Mouse (Mus musculus) skeletal muscle tissue, adult 2 months (tissue): ENCODE measurements around the gene Susd4.

Source experiments
- DNase-seq: peaks from one replicate; pipeline ENCODE4 v3.0.0-alpha.2; 2012; ENCODE audit warnings: low read depth, low spot score

Gene Susd4

DNA sequence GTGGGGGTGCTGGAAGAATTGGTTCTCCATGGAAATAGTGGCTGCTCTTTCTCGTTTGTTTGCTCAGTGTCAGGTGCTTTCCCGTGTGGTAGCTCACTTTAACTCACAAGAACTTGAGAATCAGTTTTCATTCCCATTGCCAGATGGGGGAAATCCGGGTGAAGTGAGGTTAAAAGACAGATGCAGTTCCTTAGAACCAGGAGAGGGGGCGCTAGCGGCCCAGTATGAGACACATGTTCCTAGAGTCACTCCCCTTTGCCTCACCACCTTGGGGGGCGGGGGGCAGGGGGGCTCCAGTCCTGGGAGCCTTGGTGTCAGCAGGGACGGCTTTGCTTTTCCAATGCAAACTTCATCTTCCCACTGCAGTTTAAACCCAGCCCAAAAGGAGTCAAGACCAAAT, 23.4 kb downstream of the Susd4 start:
- DNase-seq: no peak

DNA sequence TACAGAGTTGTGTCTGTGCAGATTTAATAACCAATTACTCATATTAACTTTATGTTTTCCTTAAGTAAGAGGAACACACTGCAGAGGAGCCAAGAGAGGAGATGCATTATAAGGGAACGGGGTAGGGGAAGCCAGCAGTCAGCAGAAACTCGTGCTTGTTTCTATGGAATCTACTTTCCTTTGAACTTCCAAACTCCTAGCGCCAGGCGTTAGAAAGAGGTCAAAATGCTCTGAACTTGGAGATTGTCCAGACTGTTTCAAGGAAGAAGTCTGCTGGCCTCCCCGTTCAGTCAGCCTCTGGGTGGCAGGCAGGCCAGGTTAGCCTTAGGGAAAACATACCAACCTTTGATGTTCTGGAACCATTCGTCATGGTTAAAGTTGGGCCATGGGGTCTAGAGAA, 25.2 kb downstream of the Susd4 start:
- DNase-seq: no peak

DNA sequence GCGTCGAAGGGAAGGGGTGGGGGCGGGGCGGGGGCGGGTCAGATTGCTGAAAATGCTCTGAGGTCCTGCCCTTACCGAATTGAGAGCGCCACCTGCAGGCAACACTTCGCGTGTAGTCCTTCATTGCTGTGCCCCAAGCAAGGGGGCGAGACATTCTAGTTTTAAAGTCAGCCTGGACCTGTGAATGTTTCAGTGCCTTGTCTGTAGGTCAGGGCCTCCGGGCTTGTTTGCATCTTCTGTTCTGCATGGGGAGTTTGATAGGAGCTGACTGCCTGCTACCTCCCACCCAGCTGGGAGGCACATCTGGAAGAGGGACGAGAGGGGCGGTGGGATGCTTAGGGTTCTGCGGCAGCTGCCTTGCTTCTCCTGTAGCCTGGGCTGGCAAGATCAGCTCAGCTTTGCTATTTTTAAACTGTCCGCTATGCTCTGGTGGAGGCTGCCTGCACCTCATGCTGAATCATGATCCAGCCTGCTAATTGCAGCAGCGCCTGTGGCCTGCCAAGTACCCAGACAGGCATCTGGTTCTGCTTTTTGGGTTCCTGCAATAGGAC, 28.9 kb downstream of the Susd4 start:
- DNase-seq: peak; percentile 83

DNA sequence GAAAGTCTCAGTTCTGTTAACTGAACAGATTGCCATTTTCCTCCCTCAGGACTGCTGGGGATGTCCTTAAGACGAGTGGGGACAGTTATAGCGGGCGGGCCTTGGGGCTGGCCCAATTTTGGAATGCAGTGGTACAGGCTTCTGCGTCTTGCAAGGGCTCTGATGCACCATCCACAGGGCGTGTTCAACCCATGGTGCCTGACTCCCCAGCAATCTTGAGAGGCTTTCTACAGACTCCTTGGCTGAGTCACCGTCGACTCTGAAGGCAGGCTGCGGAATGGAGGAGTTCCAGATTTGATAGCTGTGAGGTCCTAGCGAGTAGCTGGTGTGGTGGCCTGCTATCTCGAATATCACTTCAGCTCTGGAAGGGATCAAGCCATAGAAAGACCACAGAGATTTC, 30.6 kb downstream of the Susd4 start:
- no peak for DNase-seq

DNA sequence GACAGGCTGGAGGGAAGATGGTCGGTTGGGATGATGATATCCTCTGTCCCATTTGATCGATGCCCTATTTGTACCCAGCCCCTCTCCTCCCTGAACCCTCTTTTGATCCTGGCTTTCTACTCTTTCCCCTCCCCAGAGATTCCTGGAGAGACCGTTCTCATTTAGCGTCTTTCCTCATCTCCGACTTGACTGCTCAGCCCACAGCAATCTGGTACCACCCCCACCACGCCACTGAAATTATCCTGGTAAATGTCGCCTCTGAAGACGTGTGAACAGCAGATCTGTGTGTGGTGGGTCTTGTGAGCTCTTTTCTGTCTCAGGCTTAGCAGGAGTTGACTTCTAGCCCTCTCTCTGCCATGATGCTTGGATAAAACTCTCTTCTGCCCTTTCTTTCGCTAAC, 31.0 kb downstream of the Susd4 start:
- no peak for DNase-seq

DNA sequence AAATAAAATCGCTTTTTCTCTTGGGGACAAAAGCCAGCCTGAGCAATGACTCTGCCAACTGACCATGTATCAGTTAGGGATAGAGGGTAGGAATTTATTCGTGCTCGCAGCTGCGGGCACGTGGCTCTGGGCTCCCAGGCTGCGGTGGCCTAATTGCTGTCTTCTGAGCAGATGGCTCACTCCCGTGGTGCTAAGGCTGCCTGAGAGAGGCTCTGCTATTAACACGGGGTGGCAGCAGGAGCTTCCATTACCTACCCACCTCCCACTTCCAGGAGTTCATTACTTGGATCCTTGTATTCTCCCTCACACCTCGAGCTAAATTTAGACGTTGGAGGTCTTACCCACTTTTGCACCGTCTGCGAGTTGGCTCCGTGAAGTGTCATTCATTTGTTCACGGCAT, 33.4 kb downstream of the Susd4 start:
- no peak for DNase-seq

DNA sequence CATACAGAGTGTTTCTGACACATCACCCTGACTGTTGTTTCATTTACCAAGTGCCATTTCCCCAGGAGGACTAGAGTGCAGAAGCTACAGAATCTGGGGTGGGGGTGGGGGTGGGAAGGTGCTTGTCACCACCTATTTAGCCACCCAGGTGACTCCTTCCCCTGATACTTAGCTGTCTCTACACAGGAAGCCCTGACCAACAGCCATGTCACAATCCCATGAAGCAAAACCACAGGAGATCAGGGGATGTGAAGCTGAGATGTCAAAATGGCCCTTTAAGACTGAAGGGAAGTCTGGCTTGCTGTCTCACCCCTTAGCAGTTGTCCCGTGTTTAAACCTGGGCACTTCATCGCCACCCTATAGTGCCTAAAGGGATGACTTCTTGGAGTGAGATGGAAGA, 37.9 kb downstream of the Susd4 start:
- DNase-seq: no peak

DNA sequence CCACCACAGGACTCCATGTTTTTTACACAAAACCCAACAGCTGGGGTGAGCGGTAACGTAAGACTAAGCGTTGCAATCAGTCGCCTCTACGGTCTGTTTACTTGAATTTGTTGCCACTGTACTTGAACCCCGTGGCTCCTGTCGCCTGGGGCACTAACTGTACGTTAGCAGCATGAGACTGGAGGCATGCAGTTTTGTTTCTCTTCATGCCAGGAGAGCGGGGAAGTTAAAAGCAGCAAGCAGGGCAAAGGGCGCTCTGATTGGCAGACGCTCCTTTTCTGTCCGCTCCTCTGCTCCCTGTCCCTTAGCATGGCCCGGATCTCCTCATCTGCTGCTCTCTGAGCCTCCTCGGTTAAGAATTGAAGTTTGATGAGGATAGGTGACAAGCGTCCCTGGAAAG, 39.2 kb downstream of the Susd4 start:
- DNase-seq: no peak

DNA sequence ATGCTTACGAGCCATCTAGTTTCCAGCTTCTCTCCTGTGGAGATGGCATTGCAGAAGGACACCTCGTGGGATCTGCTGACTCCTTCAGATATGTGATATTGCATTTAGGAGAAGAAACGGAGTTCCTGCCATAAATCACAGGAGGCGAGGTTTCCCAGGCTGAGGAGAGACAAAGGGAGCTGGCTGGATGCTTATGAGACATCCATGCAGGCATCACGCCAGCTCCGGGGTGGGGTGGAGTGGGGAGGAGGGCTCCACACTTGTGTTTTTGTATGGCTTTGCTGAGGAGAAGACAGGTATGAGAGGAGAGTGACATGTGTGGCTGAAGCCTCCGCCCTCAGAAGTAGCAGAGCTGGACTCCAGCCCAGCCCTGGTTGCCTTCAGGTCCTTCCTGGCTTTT, 50.3 kb downstream of the Susd4 start:
- DNase-seq: no peak

DNA sequence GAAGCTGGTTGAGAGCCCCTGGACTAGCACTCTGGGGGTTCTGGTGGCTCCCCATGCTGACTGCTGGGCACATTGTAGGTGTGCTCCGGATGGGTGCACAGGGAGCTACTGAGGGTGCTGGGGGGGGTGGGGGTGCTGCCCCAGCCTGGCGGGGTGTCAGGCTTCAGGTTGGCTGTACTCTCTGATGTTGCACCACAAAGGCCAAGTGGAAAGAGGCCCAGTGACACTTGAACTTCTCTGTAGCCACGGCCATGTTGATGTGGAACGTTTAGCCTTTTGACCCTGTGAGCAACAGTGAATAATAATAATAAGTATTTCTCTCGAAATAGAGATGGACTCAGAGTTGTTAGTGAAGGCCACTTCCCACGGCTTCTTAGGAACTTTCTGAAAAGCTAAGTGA, 50.9 kb downstream of the Susd4 start:
- peak; percentile 21 for DNase-seq

DNA sequence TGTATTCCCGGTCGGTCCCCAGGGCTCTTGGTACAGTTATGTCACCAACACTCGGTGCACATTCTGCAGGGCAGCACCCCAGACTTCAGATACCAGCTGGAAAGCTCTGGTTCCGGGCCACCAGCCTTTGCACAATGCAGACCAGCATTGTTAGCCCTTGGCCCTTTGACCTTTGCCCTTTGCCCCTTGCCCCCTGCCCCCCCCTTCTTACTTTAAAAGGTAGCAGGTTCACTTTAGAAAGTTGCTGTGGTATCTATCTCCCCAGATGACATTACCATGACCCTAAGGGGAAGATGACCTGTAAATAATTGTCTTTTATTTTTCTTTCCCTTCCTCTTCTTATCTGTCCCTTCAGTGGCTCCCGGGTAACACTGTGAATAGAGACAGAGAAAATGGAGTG, 53.4 kb downstream of the Susd4 start:
- no peak for DNase-seq

DNA sequence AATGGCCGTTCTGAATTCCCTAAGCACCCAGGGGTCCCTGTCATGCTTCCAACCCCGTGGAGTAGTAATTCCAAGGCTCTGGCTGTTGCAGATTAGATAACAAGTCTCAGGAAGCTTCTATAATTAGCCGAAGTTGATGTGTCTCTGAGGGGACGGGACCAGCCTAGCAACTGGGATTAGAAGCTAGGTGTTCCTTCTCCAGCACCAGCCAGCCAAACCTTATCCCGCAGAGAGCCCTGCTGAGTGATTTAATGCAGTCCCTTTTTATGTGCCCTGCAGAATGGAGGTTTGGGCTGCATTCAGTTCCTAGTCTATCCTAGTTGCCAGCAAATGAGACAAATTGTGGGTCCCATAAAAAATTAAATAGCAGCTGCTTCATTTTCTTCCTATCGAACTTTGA, 54.0 kb downstream of the Susd4 start:
- DNase-seq: no peak

DNA sequence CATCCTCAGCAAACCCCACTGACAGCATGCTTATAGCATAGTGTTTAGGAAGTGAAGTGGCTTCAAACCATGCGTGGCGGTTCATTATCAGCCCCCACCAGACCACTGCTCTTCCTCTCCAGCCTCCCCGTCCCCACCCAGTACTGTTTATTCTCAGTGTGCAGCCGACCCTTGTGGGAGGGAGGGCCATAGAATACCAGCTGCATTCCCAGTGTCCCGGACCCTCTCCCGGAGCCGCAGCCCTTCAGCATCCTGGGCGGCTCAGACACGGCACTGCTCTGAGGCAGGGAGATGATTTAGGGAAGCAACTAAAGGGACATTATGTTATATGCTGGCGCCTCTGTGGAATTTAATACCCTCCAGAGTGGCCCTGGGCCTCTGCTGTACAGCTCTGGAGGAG, 55.3 kb downstream of the Susd4 start:
- DNase-seq: no peak

DNA sequence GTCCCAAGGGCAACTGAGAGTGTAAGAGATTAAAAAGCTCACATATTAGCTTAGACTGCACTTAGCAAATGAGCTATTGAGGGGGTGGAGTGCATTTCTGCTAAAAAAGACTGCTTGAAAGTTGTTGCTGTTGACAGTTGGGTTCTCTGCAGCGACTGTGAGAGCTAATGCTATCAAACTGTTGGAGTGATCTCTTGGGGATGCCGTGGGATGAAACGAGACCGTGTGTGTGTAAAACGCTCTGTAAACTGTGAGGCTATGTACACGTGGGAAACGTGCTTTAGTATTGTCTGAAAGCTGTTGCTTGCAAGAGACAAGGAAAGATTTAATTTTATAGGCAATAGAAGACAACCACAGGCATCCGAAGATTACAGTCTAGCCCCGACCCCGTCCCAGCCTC, 59.1 kb downstream of the Susd4 start:
- DNase-seq: no peak

DNA sequence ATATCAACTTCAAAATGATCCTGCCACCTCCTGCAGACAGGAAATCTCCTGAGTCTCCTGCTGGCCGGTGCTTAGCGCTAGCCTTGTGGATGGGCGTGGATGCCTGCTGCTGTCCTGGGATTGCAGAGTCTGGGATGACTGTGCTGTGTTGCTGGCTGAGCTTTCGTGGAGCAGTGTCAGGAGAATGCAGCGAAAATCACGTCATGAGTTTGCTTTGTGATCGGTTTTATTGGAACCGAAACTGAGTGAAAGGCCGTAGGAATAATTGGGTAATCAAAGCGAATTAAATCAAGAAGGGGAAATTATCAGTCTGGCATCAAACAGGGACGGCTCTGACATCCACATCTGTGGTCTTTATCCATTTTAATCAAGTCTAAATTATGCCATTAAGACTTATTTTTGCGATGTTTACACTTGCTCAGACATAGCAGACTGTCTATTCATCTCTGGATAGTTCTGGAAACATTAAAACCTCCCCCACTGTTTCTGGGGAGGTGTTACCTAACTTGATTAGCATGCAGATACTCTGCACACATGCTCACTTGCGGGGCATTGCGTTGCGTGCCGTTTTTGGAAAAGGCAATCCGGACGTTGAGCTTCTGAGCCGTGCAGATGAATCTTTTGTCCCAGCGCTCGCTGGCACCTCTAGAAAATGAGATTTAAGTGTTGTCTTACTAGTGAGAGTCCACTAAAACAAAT, 60.2 kb downstream of the Susd4 start:
- DNase-seq: peak; percentile 21

DNA sequence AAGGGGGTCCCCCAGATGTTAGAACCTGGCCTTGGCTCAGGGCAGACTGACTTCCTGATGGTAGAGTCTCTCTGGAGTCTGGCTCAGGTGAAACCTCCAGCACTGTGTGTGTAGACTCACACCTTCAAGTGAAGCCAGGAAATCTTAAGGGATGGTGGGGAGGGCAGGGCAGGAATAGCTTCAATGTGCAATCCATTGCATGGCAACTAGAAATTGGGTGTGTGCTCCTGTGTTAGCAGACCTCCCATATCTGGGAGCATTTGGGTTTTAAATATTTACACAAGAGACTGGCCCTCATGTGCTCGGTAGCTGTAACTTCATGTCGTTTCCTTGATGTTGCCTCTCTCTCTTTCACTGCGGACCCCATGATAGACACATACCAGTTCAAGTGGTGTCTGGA, 62.9 kb downstream of the Susd4 start:
- DNase-seq: no peak

DNA sequence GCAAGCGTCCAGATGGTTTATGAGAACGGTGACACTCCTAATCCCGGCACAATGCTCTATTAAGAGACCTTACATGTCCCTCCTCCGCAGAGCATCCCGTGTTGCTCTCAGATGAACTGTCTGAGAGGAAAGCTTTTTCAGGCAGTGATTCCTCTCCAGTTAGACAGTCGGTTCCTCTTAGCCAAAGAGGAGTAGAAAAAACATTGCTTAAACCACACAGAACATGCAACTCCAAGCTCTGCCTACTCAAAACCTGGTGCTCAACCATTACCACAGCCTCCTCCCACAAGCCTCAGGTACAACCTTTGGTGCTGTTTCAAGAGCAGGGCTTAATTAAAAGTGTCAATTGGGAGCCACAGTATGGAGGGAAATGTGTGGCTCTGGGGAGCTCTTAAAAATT, 74.4 kb downstream of the Susd4 start:
- DNase-seq: no peak

DNA sequence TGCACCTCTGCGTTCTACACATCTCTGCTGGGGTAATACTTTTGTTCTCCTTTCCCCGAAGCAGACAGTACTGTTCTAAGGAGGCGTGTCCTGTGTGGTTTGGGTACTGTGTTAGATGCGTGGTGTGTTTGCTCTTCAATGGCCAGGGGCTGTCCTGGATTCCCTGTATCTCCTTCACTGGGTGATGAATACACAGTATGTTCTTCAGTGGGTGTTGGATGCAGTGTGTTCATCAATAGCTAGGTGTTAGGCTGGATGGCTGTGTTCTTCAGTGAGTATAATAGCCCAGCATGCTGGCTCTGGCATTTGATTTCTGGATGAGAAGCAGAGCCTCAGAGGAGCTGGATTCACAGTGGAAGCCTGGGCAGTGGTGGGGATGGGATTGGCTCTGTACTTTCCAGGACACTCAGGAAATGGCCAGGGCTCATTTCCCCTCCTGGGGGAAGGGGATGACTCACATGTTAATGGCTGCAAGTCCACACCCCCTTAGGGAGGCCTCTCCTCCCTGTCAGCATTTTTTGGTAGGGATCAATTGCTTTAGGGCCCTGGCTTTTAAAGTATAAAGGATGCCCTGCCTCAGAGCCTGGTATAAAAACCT, 75.8 kb downstream of the Susd4 start:
- peak; percentile 37 for DNase-seq

DNA sequence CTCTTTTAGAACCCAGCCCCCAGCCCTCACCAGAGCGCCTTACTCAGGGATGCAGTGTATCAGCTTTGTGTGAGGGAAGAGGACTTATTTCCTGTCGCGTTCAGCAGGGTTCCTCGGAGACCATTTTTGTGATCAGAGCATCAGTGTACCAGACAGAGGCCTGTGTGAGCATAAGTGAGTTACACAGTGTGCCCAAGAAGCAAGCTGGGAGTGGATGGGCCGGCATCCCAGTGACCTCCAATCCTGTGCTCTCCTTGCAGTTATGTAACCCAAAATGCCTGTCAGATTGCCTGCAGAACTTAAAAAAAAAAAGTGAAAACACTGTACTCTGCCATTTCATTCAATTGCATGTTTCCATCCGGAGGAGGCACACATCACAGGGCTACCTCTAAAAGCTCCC, 76.4 kb downstream of the Susd4 start:
- DNase-seq: peak; percentile 39

DNA sequence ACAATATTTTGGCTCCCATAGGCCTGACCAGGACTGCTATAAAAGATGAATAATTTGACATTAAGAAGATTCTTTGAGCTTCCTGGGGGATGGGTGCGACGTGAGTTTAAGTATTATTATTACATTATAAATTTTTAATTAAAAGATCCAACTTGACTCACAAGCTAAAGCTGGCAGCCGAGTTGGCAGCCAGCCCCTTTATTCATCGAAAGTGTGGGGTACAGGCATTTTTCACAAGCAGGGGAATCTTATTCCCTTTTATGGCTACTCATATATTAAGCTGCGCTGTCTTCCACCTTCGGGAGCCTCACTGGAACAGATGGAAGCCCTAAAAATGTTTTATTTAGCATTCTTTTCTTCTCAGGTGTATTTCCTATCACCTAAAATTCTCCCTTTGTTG, 76.9 kb downstream of the Susd4 start:
- DNase-seq: no peak

DNA sequence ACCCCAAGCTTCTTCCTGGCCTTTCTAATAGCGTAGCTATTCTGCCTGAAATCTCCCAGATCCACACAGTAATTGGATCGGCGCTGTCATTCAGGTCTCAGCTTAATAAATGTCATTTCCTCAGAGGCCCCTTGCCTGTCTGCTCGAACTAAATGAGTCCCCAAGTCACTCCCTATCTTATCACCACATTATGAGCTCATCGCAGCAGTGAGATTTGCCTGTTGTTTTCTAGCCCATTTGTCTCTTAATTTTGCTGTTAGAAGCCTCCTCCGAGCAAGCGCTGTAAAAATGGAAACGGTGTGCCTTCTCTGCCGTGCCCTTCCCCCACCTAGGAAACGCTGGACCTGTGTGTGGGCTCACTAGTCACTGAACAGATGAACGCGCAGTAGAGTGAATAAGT, 85.9 kb downstream of the Susd4 start:
- no peak for DNase-seq

DNA sequence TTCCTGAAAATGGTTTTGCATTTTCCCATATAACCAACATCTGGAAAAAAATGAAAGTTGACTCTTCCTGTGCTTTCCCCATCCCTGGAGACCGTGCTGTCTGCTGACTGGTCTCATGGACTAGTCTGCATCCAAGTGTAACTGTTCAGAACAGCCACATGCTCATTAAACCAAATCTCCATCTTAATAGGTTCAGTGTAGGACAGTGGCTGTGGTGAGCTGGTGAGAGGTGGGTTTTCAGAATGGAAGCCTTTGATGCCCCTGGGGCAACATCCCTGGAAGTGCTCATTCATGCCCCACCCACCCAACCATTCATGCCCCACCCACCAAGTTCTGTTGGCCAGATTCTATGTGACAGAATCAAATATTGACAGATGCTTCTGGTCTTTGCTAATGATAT, 86.4 kb downstream of the Susd4 start:
- no peak for DNase-seq

DNA sequence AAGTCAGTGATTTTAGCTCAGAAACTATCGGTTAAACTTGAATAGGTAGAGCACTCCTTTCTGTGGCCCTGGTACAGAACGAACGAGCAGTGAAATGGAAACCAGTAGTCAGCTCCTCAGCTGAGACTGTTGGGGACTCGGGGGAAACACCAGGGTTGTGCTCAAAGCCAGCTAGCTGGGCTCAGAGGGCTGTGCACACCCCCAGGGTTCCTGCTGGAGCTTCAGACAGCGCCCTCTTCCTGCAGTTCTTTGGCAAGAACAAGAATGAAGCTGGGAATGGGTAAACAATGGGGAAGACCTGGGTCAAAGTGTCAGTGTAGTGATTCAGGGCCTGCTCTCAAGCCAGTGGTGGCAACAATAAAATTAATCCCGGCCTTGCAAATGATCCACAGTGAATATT, 88.5 kb downstream of the Susd4 start:
- DNase-seq: no peak

DNA sequence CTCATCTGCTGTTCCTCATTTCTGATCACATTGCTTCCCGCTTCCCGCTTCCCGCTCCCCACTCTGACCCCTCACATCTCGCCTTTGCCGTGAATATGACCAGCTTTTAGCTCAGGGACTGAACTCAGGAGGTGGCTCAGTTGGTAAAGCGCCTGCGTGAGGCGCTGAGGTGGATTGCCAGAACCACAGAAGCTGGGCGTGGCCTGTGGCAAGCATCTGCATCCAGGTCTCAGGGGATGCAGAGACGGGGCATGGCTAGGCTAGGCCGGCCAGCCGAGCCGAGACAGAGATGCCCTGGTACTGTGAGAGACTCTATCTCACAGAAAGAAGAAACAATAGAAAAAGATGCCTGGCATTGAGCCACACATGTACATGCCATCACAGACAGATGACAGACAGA, 93.0 kb downstream of the Susd4 start:
- DNase-seq: no peak
